Mouse (Mus musculus) liver (tissue): ENCODE measurements around the gene Zcchc9.

Experiments used
- DNase-seq: peaks from one replicate; pipeline ENCODE4 v3.0.0-alpha.2; 2020; ENCODE audit warnings: mixed read lengths

Gene Zcchc9

DNA sequence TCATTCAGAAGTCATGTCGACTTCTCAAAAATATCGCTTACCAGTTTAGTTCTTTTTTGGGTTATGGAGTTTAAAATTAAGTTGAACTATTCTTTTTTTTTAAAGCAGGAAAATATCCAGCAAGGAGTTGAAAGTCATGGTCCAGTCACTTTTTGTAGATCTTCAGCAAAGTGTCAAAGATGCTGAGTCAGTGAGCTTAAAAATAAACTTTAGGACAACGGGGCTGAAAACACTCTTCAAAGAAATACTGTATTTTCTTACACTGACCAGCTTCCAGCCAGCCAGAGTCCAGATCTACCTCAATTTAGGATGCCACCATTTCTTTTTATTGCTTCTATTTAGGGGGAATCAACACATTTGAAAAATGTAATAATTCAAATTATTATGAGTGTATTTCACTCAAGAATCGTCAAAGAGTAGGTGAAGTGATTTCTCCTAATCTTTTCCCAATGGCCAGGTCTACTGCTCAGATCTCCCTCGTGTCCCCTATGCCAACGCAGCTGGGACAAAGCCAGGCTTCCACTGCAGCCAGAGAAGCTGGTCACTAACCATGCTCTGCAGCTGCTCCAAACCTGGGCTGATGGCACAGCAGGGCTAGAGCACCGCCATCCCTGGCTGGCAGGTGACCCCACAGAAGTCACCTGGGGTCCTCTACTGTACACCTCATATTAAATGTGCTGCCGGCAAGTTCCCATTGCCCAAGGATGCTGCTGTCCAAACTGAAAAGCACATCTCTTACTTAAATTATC is 47.0 kb downstream of the Zcchc9 start:
- DNase-seq: no peak

GRCm38 (mm10) chr13:91759791-91760190 is 47.7 kb downstream of the Zcchc9 start:
- no peak for DNase-seq

GRCm38 (mm10) chr13:91758316-91759048 is 49.0 kb downstream of the Zcchc9 start:
- no peak for DNase-seq

GRCm38 (mm10) chr13:91756230-91756629 is 51.3 kb downstream of the Zcchc9 start:
- DNase-seq: no peak

DNA sequence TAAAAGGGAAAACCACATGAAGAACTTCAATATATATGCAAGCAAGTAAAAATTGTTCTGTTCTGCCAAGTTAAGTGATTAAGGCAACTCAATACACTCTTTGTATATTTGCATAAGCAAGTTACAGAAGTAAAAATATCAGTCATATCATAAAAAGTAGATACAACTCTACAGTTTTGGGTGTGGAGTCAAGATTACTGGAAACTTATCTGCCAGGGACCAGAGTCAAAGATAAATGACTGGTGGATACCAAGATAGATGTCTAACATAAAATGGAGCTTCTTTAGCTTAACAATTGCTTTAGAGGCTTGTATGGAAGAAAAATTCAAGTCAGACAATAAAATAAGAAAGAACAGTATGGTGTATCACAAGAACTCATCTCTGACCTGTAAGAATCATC is 52.7 kb downstream of the Zcchc9 start:
- DNase-seq: no peak

GRCm38 (mm10) chr13:91753724-91754123 is 53.8 kb downstream of the Zcchc9 start:
- no peak for DNase-seq

DNA sequence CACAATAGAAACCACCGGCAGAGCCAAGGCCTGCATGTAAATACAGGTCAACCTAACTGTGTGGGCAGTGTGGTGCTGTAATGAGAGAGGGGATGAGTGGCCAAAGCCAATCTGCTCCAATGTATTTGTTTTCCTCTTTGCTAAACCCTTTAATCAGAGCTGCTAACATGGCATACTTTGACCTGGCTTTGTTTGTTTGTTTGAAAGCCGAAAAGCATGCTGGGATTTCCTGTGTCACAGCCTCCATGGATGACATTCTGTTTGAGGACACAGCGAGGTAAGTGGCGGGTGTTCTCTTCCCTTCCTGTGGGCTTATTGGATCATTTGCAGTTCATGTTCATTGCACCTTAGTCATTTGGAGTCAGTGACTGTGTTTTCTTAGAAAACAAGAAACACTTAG is 57.5 kb downstream of the Zcchc9 start:
- no peak for DNase-seq

- no peak for DNase-seq
Observed at GRCm38 (mm10) chr13:91748401-91748800, 59.1 kb downstream of the Zcchc9 start.
